Mouse (Mus musculus) stomach, postnatal 0 days (tissue): ENCODE results near the gene Cdk11b. TPM values are rescaled to one million over a fixed set of nuclear protein-coding genes. Genes with fewer than 3 reads are reported as not detected.
"Not testable (repeated sequence)": the region's sequence is repeated elsewhere in the genome, so short reads cannot be mapped to it uniquely, and the experiment has no call there.

ENCODE experiments used
- ATAC-seq: fragments of 200-750 bp; cut with Nextera tagmentation; 2 replicates; pipeline ENCODE4 v1.8.0; 2017; ENCODE audit not compliant: low FRiP score, low TSS enrichment
- DNase-seq: peaks from one replicate; pipeline ENCODE4 v3.0.0-alpha.2; 2016; ENCODE audit warnings: low spot score
- H3K27ac ChIP-seq: fragments of 300-500 bp; sonication (generic); replicated peaks from 2 replicates; pipeline ENCODE4 v1.5.1; 2014; ENCODE audit warnings: mild to moderate bottlenecking, control low read depth
- H3K27me3 ChIP-seq: fragments of 300-500 bp; sonication (generic); 2 replicates; pipeline ENCODE4 v1.6.1; 2014; ENCODE audit warnings: low read length; ENCODE audit not compliant: control insufficient read depth, insufficient read depth
- H3K36me3 ChIP-seq: fragments of 300-500 bp; sonication (generic); 2 replicates; pipeline ENCODE4 v1.6.1; 2014; ENCODE audit warnings: low read length, mixed read lengths; ENCODE audit not compliant: control insufficient read depth, insufficient read depth
- H3K4me1 ChIP-seq: fragments of 300-500 bp; sonication (generic); replicated peaks from 2 replicates; pipeline ENCODE4 v1.6.1; 2014; ENCODE audit warnings: antibody characterized with exemption; ENCODE audit not compliant: control insufficient read depth, insufficient read depth
- H3K4me2 ChIP-seq: fragments of 300-500 bp; sonication (generic); replicated peaks from 2 replicates; pipeline ENCODE4 v1.6.1; 2014; ENCODE audit warnings: low read depth, mild to moderate bottlenecking, control low read depth, moderate library complexity
- H3K4me3 ChIP-seq: fragments of 300-500 bp; sonication (generic); 2 replicates; pipeline ENCODE4 v1.5.1; 2014; ENCODE audit warnings: low read depth, low read length, control low read depth
- H3K9ac ChIP-seq: fragments of 300-500 bp; sonication (generic); 2 replicates; pipeline ENCODE4 v1.6.1; 2014; ENCODE audit warnings: mild to moderate bottlenecking, low read length, control low read depth, mixed read lengths
- H3K9me3 ChIP-seq: fragments of 300-500 bp; sonication (generic); 2 replicates; pipeline ENCODE4 v1.6.1; 2016; ENCODE audit warnings: low read length; ENCODE audit not compliant: control insufficient read depth
- CTCF ChIP-seq: IDR thresholded peaks from 2 replicates; pipeline ENCODE4 v1.5.1; 2016; ENCODE audit warnings: antibody characterized with exemption, low read depth, mild to moderate bottlenecking, moderate library complexity
- EP300 ChIP-seq: optimal IDR thresholded peaks from 2 replicates; pipeline ENCODE3; 2016; ENCODE audit warnings: antibody characterized with exemption
- WGBS: fragments of 180-500 bp; shearing (Covaris S2); extraction: QIAGEN DNeasy Blood & Tissue Kit; methylation state at CpG from one replicate; pipeline ENCODE4 v1.1.7; 2014; 5-methylcytosine and 5-hydroxymethylcytosine counted together
- polyA plus RNA-seq: library from polyadenylated mRNA; unstranded; fragments of >200 nt; fragmentation: Nextera tagmentation; extraction: Ambion mirVana; gene quantifications from 2 replicates; pipeline ENCODE4 v1.2.1, GENCODE M21; 2015

The Cdk11b gene
- polyA plus RNA-seq, 1 experiment from 2014 or later = 46.9 TPM

- Histone ChIP-seq H3K4me3 (no peak overlapping the region), H3K27me3 (no peaks in the 10 kb centered on the region), H3K4me1 (no peaks in the 10 kb centered on the region), H3K27ac (no peak overlapping the region), H3K9me3 (no peaks in the 10 kb centered on the region), H3K36me3 (no peaks in the 10 kb centered on the region), H3K9ac (no peak overlapping the region), H3K4me2 (no peak overlapping the region)
- ATAC-seq (peak; percentile 85), DNase-seq (peak; percentile 81)
- TF ChIP-seq CTCF (no peak), EP300 (no peak)
- whole genome bisulfite sequencing = 66% methylated on average over 12 of the region's 12 CpGs
These were observed 36.0 kb downstream of the Cdk11b start for GRCm38 (mm10) chr4:155660641-155661040.

- Histone ChIP-seq H3K9me3 (no peaks in the 10 kb centered on the region), H3K27me3 (no peaks in the 10 kb centered on the region), H3K36me3 (no peaks in the 10 kb centered on the region), H3K9ac (no peak overlapping the region), H3K4me2 (no peak overlapping the region), H3K4me3 (no peak overlapping the region), H3K27ac (no peak overlapping the region), H3K4me1 (no peaks in the 10 kb centered on the region)
- ATAC-seq (no peak), DNase-seq (no peak)
- TF ChIP-seq CTCF = no peak
- no peak for TF ChIP-seq EP300
These were observed 42.2 kb downstream of the Cdk11b start for GRCm38 (mm10) chr4:155666903-155667302.

GRCm38 (mm10) chr4:155668689-155669597 is 44.3 kb downstream of the Cdk11b start, which contains the start of gene Mib2:
Mib2 (minus strand) TSS chr4:155669198.
- under 1% methylated on average over 72 of the region's 73 CpGs for WGBS
- peak within 1 kb of the TSS; percentile 84 for H3K27ac ChIP-seq

GRCm38 (mm10) chr4:155669598-155670075 is 45.0 kb downstream of the Cdk11b start:
- TF ChIP-seq EP300 = no peak
- TF ChIP-seq CTCF = no peak
- DNase-seq = no peak
- WGBS = 2% methylated on average over 8 of the region's 8 CpGs
- no peaks in the 10 kb centered on the region for H3K36me3 ChIP-seq
- no peak overlapping the region for H3K9ac ChIP-seq
- H3K4me1 ChIP-seq = no peaks in the 10 kb centered on the region
- no peaks in the 10 kb centered on the region for H3K9me3 ChIP-seq
- no peaks in the 10 kb centered on the region for H3K27me3 ChIP-seq
- H3K4me2 ChIP-seq = peak overlapping the region; percentile 91
- H3K4me3 ChIP-seq = peak overlapping the region; percentile 88
- H3K27ac ChIP-seq = peak overlapping the region; percentile 84
- ATAC-seq = peak; percentile 33; the same call in 1 of the 2 replicates

More at GRCm38 (mm10) chr4:155668689-155669597, 44.3 kb downstream of the Cdk11b start, which contains the start of gene Mib2:
- no peaks in the 10 kb centered on the region for H3K9me3 ChIP-seq
- H3K4me3 ChIP-seq = peak within 1 kb of the TSS; percentile 88
- ATAC-seq (peak; percentile 98), DNase-seq (peak; percentile 97)
- H3K4me1 ChIP-seq = no peaks in the 10 kb centered on the region
- peak within 1 kb of the TSS; percentile 91 for H3K4me2 ChIP-seq
- H3K36me3 ChIP-seq = no peaks in the 10 kb centered on the region
- peak within 1 kb of the TSS; percentile 89 for H3K9ac ChIP-seq
- H3K27me3 ChIP-seq = no peaks in the 10 kb centered on the region
- peak; percentile 35; the same call in 1 of the 2 replicates for TF ChIP-seq CTCF
- no peak for TF ChIP-seq EP300

GRCm38 (mm10) chr4:155670236-155670635 is 45.6 kb downstream of the Cdk11b start:
- not testable (repeated sequence) for H3K27ac ChIP-seq, H3K4me2 ChIP-seq, DNase-seq, H3K4me3 ChIP-seq, H3K9me3 ChIP-seq, H3K27me3 ChIP-seq, H3K36me3 ChIP-seq, H3K9ac ChIP-seq, H3K4me1 ChIP-seq, ATAC-seq
- 73% methylated on average over 4 of the region's 4 CpGs for WGBS

DNA sequence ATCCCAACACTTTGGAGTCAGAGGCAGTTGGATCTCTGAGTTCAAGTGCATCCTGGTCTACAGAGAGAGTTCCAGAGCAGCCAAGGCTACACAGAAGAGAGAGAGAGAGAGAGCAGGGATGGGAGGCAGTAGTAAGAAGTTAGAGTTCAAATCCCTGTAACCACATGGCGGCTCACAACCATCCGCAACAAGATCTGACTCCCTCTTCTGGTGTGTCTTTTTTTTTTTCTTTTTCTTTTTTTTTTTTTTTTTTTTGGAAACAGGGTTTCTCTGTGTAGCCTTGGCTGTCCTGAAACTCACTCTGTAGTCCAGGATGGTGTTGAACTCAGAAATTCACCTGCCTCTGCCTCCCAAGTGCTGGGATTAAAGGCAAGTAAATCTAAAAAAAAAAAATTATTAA is 47.4 kb downstream of the Cdk11b start:
- no peak overlapping the region for H3K4me2 ChIP-seq
- no peak overlapping the region for H3K4me3 ChIP-seq
- H3K36me3 ChIP-seq = no peaks in the 10 kb centered on the region
- ATAC-seq (no peak), DNase-seq (no peak)
- 51% methylated on average over 2 of the region's 2 CpGs for WGBS
- no peak overlapping the region for H3K9ac ChIP-seq
- H3K9me3 ChIP-seq = no peaks in the 10 kb centered on the region
- H3K4me1 ChIP-seq = no peaks in the 10 kb centered on the region
- TF ChIP-seq EP300 (no peak), CTCF (no peak)
- no peak overlapping the region for H3K27ac ChIP-seq
- no peaks in the 10 kb centered on the region for H3K27me3 ChIP-seq
